Mouse (Mus musculus) thymus, adult 18-20 months (tissue): ENCODE measurements at regions not wholly inside any gene's neighbourhood (a gene's known extent, or its start where the extent isn't known, plus 50 kb on each side); places are given as distances from the start of the nearest gene placed in this dataset.

ENCODE experiments used
- DNase-seq, 2 experiments: peaks; one replicate each; pipeline ENCODE4 v3.0.0; 2022; ENCODE audit warnings: mixed read lengths in 2 of 2

- DNase-seq = no peak
These were observed 598.9 kb downstream of the 9430069I07Rik start for GRCm38 (mm10) chr15:33758771-33759170.
